ENCODE assay signal across 14 mouse cellular contexts in genomic region chr2:102154328-102154727, GRCm38 (mm10). TPM values are rescaled to one million over a fixed set of nuclear protein-coding genes. Genes with fewer than 3 reads are reported as not detected.
DNase-seq lines count a peak whose midpoint lies in the region; ATAC-seq and TF ChIP-seq lines count a peak whose summit lies in the region.
"Had no signal": no experiment of that assay in that cellular context is flagged by ENCODE, and none has a peak within 500 bp of the region (broad histone marks: within the 10 kb centered on the region; RNA-seq: fewer than 3 reads in every experiment).

No protein-coding gene starts in this region.

- H3K4me2 ChIP-seq in heart, postnatal 0 days (ENCODE audit: low read depth, low read length) = no peak overlapping the region
- no peak overlapping the region for H3K4me2 ChIP-seq in liver, embryonic 15.5 days
- no peak overlapping the region for H3K4me2 ChIP-seq in liver, embryonic 12.5 days
- H3K4me2 ChIP-seq: forebrain, embryonic 13.5 days; liver, embryonic 13.5 days had no signal

- no peak for TF ChIP-seq EP300 in heart, postnatal 0 days (IDR thresholded peaks at IDR 0.05; ENCODE audit: low read depth)

- no peak for DNase-seq in heart, postnatal 0 days (ENCODE audit: low spot score)
- DNase-seq in heart, adult 18-20 months = no peak
- peak; percentile 37 to 58 for DNase-seq in kidney, postnatal 25 days
- no peak for DNase-seq in B cell, adult 2 months
- DNase-seq: adrenal gland, postnatal 25 days; cerebellum, postnatal 14 days; liver, embryonic 13.5 days; thymus, postnatal 4 days had no signal

- no peak for ATAC-seq in heart, postnatal 0 days (ENCODE audit: insufficient read depth, low read depth)
- ATAC-seq in liver, embryonic 15.5 days (ENCODE audit: insufficient read depth) = no peak
- ATAC-seq in liver, embryonic 12.5 days = no peak
- ATAC-seq in granulocyte monocyte progenitor cell, adult 5-6 weeks (replicated peaks; ENCODE audit: poor library complexity, severe bottlenecking) = peak; percentile 26
- ATAC-seq: forebrain, embryonic 13.5 days had no signal

- H3K36me3 ChIP-seq in heart, postnatal 0 days (replicated peaks; ENCODE audit: control insufficient read depth, insufficient read depth, low read length) = no peaks in the 10 kb centered on the region
- H3K36me3 ChIP-seq in liver, embryonic 15.5 days (replicated peaks) = no peaks in the 10 kb centered on the region
- H3K36me3 ChIP-seq in liver, embryonic 12.5 days = no peaks in the 10 kb centered on the region
- H3K36me3 ChIP-seq: G1E; liver, embryonic 13.5 days had no signal

- no peak overlapping the region for H3K4me3 ChIP-seq in heart, postnatal 0 days (ENCODE audit: low read depth, low read length)
- H3K4me3 ChIP-seq in liver, embryonic 15.5 days (replicated peaks) = no peak overlapping the region
- no peak overlapping the region for H3K4me3 ChIP-seq in liver, embryonic 12.5 days
- H3K4me3 ChIP-seq: forebrain, embryonic 13.5 days; liver, embryonic 13.5 days; megakaryocyte, embryonic 14.5 days had no signal

- no peaks in the 10 kb centered on the region for H3K27me3 ChIP-seq in heart, postnatal 0 days (ENCODE audit: control insufficient read depth, insufficient read depth, low read length)
- H3K27me3 ChIP-seq in liver, embryonic 15.5 days = no peaks in the 10 kb centered on the region
- no peaks in the 10 kb centered on the region for H3K27me3 ChIP-seq in liver, embryonic 12.5 days (replicated peaks)
- H3K27me3 ChIP-seq: forebrain, embryonic 13.5 days; liver, embryonic 13.5 days had no signal

- H3K9me3 ChIP-seq in heart, postnatal 0 days (replicated peaks; ENCODE audit: control insufficient read depth, low read length) = no peaks in the 10 kb centered on the region
- no peaks in the 10 kb centered on the region for H3K9me3 ChIP-seq in liver, embryonic 15.5 days (replicated peaks)
- no peaks in the 10 kb centered on the region for H3K9me3 ChIP-seq in liver, embryonic 12.5 days (replicated peaks)
- H3K9me3 ChIP-seq: forebrain, embryonic 13.5 days; G1E; liver, embryonic 13.5 days; megakaryocyte, embryonic 14.5 days had no signal

- H3K4me1 ChIP-seq in heart, postnatal 0 days (ENCODE audit: control insufficient read depth, insufficient read depth) = no peaks in the 10 kb centered on the region; the same call in 1 of the 2 replicates
- peaks cover 28% of the 10 kb centered on the region for H3K4me1 ChIP-seq in liver, embryonic 15.5 days (replicated peaks)
- peaks cover 14% of the 10 kb centered on the region for H3K4me1 ChIP-seq in liver, embryonic 12.5 days
- H3K4me1 ChIP-seq: megakaryocyte, embryonic 14.5 days had no signal

- WGBS in heart, postnatal 0 days = 58% methylated on average over 4 of the region's 4 CpGs
- WGBS in liver, embryonic 15.5 days (ENCODE audit: insufficient replicate concordance) = 31% methylated on average over 4 of the region's 4 CpGs
- 58% methylated on average over 4 of the region's 4 CpGs for WGBS in liver, embryonic 12.5 days (ENCODE audit: insufficient replicate concordance)

- no peak overlapping the region for H3K9ac ChIP-seq in heart, postnatal 0 days (replicated peaks; ENCODE audit: low read depth, low read length)
- no peak overlapping the region for H3K9ac ChIP-seq in liver, embryonic 15.5 days
- H3K9ac ChIP-seq in liver, embryonic 12.5 days = no peak overlapping the region
- H3K9ac ChIP-seq: forebrain, embryonic 13.5 days; liver, embryonic 13.5 days had no signal

- TF ChIP-seq CTCF in heart, postnatal 0 days (IDR thresholded peaks at IDR 0.05; ENCODE audit: low read depth) = no peak

- H3K27ac ChIP-seq in heart, postnatal 0 days (ENCODE audit: low read depth) = peak overlapping the region; percentile 37; the same call in 1 of the 2 replicates
- 0 out of 2 replicates have a peak overlapping the region, but pooled peaks have one; percentile 2 for H3K27ac ChIP-seq in liver, embryonic 15.5 days (replicated peaks)
- H3K27ac ChIP-seq in liver, embryonic 12.5 days = no peak overlapping the region
- H3K27ac ChIP-seq: forebrain, embryonic 13.5 days; liver, embryonic 13.5 days had no signal

RNA-seq across cellular contexts. Expression of gene Ldlrad3, which starts 31.9 kb away (rescaled TPM):
- total RNA-seq in heart, postnatal 0 days (2014; rRNA removed; ENCODE audit: low replicate concordance) = 3.5 and 8.5 TPM in 2 replicates
- 5.2 and 5.4 TPM in 2 replicates for polyA plus RNA-seq in heart, postnatal 0 days (2015; fragmentation: Nextera tagmentation; extraction: Ambion mirVana)
- total RNA-seq in heart, adult 18-20 months (2021) = 1 to 10 TPM; 3.1 to 3.4 TPM
- polyA plus RNA-seq in liver, embryonic 15.5 days (2015; fragmentation: Nextera tagmentation; extraction: Ambion mirVana) = 4.8 and 5.7 TPM in 2 replicates
- 7.6 and 8.2 TPM in 2 replicates for polyA plus RNA-seq in liver, embryonic 12.5 days (2016; fragmentation: Nextera tagmentation; extraction: Ambion mirVana)
- 21.6 and 25.7 TPM in 2 replicates for total RNA-seq in granulocyte monocyte progenitor cell, adult 5-6 weeks (2014; fragmentation: Nextera tagmentation)
- total RNA-seq in granulocyte monocyte progenitor cell, adult 5-6 weeks (2017) = 30.3 and 30.6 TPM in 2 replicates

Comparison
In these comparisons a context has a peak if more than half of its experiments do, and no peak if none do; other contexts are left out.
1. DNase-seq: peak in kidney, postnatal 25 days (2 of 2); none in heart, postnatal 0 days (single experiment), heart, adult 18-20 months (0 of 2) and B cell, adult 2 months (0 of 2).